Mouse (Mus musculus): ENCODE measurements around the gene Pnmal2. TPM values are rescaled to one million over a fixed set of nuclear protein-coding genes. Genes with fewer than 3 reads are reported as not detected.
A peak's percentile ranks its signal among the peaks of the same experiment; 100 is the strongest.

Gene Pnmal2
- 10 to 100 TPM; 48.6 to 49.6 TPM for total RNA-seq (2021)
- long read RNA-seq, experiment 1, full-length matches to known transcripts, result 71 of 73 reads
- long read RNA-seq, experiment 1, partial matches to known transcripts, result 0 of 73 reads
- long read RNA-seq, experiment 1, other reads (novel, unspliced or antisense), result 2 of 73 reads
- long read RNA-seq, experiment 2, full-length matches to known transcripts, result 100 of 102 reads
- long read RNA-seq, experiment 2, partial matches to known transcripts, result 0 of 102 reads
- long read RNA-seq, experiment 2, other reads (novel, unspliced or antisense), result 2 of 102 reads

DNA sequence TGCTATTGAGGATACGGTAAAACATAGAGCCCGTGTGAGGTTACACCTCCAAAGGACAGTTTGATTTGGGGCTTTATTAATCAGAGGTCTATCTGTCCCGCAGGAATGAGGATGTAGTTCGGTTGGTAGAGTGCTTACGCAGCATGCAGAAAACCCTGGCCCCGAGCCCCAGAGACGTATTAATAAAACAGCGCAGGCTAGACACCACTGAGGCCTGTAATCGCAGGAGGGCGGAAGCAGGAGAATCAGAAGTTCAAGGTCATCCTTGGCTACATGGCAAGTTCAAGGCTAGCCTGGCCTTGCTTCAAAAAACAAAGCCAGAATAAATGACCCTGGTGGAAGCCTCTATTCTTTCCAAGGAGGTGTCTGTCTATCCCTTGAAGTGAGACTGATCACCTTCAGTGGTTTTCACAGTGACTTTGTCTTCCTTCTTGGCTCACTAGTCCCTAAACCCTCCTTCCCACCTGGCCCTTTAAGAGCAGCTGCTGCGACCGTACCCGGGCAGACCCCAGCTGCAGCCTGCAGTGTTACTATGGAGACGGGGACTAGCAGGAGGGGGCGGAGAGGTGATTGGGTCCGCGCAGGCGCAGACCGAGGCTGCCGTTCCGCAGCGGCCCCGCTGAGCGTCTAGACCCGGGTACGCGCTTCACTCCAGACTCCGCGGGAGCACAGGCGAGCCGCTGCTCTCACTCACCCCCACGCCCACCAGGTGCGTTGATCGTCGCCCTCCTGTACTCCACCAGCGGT, at the start of gene Pnmal2:
Gene Pnmal2 (plus strand): TSS at position 622 of the 747 bp plus-strand sequence.
- peak; percentile 78 to 85 for DNase-seq (ENCODE audit: low spot score in 2 of 2)

DNA sequence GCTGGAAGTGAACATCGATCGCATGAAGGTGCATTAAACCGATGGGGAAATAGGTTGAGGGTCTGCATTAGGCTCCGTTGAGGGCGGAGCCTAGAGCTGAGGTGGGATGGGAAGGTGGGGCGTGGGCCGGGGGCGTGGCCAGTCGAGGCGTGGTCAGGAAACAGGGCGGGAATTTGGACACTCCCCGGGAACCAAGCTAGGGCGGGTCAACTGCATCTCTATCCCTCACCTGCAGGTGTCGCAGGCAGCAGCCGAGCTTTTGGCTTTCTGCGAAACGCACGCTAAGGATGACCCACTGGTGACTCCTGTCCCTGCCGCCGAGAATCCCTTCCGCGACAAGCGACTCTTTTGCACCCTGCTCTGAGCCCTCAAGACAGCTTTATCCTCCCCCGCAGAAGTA, 49.5 kb upstream of the Pnmal2 start:
- peak; percentile 57 to 83 for DNase-seq (ENCODE audit: low spot score in 2 of 2)

DNA sequence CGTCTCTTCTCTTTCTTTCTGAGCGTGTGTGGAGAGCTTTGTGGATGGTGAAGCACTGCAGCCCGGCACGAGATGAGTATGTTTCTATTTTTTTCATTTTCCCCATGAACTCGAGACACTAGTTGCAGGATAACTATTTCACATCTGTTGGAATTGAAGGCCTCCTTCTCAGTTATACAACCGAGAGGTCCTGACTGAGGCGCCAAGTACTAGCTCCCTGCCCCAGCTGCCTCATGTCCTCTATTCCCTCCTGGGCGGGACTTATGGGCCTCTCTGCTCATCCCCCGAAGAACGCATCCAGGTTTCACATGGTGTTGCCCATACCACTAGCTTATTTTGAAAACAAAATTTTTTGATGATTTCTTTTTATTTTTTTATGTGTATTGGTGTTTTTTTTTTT, 49.0 kb upstream of the Pnmal2 start:
- no peak for DNase-seq (ENCODE audit: low spot score in 2 of 2)

DNA sequence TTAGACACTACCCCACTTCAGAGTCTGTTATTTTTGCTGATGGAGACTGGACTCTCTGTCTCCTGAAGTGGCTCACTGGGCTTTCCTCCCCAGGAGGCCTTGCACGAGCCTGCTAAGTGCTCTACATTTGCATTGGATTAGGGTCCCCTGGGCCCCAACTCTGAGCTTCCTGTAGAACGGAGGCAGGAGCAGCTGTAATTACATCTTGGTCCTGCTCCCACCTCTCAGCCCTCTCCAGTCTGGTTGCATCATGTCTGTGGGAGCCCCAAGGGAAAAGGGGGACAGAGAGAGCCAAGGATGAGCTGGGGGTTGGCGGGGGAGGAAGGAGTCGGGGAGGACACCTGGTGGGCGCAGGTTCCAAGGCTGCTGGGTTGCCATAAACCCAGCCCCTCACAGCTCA, 44.0 kb upstream of the Pnmal2 start:
- no peak for DNase-seq (ENCODE audit: low spot score in 2 of 2)

DNA sequence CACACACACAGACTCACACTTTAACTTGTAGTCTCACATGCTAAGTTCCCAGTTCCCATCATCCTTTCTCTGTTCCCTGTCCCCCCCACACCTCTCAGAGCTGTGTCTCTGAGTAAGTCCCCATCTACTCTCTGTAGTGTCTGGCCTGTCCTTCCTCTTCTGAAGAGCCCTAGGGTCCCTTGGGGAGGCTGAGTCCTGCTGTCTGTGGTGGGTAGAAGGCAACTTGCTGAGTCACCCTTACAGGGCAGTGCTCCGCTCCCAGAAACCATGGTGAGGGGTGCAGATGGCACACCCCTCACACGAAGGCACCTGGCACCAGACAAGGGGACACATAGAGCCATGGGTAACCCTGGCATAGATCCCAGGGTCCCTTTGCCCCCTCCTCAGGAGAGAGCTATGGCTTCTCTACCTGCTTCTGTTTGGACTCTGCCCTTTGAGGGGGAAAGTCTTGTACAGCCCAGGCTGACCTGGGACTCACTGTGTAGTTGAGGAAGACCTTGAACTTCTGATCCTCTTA, 41.0 kb upstream of the Pnmal2 start:
- no peak for DNase-seq (ENCODE audit: low spot score in 2 of 2)

DNA sequence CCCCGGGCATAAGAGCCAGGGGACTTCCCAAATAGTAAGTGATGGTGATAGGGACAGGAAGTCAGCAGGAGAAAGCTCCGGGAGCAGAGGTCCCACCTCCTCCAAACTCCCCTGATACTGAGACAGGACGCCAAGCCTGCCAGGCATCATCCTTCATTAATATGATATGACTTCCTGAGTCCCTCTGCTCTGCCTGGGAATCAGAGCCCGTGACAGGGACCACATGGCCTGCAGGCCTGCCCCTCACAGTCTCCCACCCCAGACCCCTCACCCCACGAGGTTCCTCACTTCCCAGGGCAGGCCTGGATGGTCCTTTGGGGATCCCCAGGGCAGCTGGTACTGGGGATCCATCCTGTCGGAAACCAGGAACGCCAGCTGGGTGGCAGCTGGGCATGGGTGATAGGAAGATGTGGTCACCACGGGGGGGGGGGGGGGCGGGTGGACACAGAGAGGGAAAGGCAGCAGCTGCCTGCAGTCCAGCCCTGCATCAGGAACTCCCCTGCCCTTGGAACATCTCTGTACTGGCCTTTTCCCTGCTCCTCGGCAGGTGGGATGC, 40.3 kb upstream of the Pnmal2 start:
- no peak for DNase-seq (ENCODE audit: low spot score in 2 of 2)

DNA sequence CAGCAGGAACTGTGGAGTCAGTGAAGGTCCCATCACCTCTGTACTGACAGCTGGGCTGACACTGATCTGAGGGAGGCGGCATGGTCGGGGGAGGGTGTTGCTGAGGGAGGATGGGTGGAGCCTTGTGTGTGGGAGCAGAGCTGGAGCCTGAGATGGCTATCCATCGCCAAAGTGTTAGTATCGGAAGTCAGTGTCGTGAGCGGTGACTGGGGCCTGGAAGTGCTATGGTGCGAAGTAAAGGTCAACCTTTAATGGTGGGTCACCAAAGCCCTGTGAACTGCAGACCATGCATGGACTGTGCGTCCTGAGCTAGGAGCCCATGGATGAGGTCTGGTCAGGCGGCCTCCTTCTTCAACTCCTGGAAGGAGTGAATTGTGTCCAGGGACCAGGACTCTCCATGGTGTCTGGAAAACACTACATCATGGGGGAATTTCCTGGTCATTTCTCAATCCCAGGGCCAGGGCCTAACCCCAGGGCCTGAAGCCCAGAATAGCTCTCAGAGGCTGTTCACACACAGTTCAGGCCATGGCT, 38.9 kb upstream of the Pnmal2 start:
- DNase-seq (ENCODE audit: low spot score in 2 of 2), result peak in 1 of 2 experiments; percentile 40

DNA sequence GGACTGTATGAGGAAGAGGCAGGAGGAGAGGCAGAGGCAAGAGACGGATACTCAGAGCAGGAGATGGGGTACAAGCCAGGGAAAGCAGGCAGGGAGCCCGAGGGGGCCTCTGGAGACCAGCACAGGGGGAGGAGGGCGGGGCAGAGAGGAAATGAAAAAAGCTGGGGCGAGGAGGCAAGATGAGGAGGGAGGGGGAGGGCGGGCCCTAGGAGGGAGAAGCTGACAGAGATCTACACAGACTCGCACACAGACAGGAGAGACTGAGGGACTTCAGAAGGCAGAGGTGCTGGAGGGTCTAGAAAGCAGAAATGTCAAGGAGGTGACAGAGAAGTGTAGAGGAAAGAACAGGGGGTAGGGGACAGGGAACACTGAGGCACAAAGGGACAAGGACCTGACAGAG, 38.2 kb upstream of the Pnmal2 start, which contains the start of gene Ptgir:
Gene Ptgir (plus strand): TSS at position 210 of the 400 bp plus-strand sequence.
- DNase-seq (ENCODE audit: low spot score in 2 of 2), result peak in 1 of 2 experiments; percentile 73

DNA sequence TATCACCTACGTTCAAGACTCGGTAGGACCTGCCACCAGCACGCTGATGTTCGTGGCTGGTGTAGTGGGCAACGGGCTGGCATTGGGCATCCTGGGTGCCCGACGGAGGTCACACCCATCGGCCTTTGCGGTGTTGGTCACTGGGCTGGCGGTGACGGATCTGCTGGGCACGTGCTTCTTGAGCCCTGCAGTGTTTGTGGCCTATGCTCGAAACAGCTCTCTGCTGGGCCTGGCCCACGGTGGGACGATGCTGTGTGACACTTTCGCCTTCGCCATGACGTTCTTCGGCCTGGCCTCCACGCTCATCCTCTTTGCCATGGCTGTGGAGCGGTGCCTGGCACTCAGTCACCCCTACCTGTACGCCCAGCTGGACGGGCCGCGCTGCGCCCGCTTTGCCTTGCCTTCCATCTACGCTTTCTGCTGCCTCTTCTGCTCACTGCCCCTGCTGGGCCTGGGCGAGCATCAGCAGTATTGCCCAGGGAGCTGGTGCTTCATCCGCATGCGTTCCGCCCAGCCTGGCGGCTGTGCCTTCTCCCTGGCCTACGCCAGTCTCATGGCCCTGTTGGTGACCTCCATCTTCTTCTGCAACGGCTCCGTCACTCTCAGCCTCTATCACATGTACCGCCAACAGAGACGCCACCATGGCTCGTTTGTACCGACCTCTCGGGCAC, 37.5 kb upstream of the Pnmal2 start:
- DNase-seq (ENCODE audit: low spot score in 2 of 2), result no peak

DNA sequence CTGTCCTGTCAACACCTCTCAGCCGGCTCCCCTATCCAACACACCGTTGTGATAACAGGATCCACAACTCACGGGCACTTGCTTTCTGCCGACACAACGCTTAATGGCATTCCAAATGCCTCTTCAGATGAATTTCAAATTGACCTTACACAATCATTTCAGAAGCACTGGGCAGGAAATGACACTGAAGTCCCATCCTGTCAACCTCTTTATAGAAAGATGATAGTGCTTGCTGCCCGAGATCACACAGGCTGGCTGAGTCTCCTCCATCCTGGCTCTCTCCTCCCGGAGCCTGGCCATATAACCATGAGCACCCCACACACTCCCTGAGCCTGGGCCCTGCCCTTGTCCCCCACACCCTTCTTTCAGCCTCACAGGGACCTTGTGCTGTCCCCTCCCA, 36.6 kb upstream of the Pnmal2 start:
- DNase-seq (ENCODE audit: low spot score in 2 of 2), result no peak

DNA sequence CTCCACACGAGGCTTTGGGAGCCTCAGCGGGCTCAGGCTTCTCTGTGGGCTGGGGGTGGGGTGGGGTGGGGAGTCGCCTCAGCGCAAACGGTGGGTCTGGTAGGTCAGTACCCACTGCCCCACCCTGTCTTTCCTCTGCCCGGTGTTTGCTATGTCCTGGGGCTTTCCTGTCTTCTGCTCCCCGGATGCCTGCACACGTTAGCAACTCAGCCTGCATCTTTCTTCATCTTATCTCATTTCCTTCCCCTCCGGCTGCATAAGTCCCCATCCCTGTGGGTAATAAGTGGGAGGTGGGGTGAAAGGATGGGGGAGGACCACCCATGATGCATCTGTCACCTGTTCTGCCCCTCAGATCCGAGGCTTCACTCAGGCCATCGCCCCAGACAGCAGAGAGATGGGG, 36.1 kb upstream of the Pnmal2 start:
- no peak for DNase-seq (ENCODE audit: low spot score in 2 of 2)

DNA sequence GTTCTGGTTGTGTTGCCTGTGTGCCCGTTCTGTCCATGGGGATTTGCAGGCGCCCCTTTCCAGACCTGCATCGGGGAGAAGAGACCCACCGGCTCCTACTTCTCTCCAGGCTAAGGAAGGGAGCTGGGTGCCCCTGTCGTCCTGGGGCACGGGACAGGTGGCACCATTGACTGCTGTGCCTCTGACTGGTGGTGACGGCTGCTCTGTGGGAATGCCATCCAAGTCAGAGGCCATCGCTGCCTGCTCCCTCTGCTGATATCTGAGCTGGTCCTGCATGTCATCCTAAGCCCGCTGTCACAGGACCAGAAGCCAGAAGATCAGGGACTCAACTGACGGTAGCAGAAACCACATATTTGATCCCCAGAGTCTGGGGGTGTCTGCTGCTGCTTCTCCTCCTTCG, 35.6 kb upstream of the Pnmal2 start:
- no peak for DNase-seq (ENCODE audit: low spot score in 2 of 2)

DNA sequence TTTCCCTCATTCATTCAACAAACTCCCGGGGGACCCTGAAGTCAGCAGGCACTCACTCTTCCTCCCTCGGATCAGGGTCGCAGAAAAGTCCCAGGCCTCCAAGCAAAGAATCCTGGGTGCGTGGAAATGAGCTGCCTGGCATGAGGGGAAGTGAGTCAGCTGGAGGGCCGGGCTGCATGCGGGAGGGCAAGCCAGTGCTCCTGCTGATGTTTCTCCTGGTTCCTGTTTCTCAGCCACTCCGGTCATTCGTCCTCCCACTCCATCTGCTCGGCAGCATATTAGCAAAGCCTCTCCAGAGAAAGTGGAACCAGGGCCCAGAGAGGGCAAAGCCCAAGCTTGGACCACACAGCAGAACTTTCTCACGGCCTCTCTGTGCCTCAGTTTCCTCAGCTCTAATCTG, 34.6 kb upstream of the Pnmal2 start:
- DNase-seq (ENCODE audit: low spot score in 2 of 2), result peak in 1 of 2 experiments; percentile 17

DNA sequence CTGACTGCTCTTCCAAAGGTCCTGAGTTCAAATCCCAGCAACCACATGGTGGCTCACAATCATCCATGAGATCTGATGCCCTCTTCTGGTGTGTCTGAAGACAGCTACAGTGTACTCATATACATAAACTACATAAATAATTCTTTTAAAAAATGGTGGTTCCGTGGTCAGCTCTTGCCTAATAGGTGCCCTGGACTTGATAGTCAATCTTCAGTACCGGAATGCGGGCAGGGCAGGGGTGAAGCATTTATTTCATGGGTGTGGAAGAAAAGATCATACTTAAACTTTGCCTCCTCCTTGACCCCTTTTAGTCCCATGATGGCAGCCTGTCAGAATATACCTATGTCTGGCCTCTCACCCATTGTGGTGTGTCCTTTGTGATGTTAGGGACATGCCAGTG, 32.6 kb upstream of the Pnmal2 start:
- DNase-seq (ENCODE audit: low spot score in 2 of 2), result no peak

DNA sequence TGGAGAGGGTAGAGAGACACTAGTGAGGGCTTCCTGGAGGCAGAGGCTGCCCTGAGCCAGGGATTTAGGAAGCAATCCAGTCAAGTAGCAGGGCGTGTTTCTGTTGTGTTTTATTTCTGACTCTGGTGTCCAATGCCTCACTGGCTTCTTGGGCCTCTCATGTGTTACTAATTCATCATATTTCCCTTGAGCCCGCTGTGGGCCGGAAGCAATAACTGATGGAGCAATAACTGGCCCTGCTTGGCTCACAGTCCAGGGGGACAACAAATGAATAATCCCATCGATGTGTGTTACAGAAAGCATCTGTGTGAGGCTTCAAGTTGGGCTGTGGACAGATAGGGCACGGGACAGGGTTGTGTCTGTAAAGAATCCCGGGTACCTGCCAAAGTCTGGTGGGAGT, 32.1 kb upstream of the Pnmal2 start:
- peak in 1 of 2 experiments; percentile 47 for DNase-seq (ENCODE audit: low spot score in 2 of 2)

DNA sequence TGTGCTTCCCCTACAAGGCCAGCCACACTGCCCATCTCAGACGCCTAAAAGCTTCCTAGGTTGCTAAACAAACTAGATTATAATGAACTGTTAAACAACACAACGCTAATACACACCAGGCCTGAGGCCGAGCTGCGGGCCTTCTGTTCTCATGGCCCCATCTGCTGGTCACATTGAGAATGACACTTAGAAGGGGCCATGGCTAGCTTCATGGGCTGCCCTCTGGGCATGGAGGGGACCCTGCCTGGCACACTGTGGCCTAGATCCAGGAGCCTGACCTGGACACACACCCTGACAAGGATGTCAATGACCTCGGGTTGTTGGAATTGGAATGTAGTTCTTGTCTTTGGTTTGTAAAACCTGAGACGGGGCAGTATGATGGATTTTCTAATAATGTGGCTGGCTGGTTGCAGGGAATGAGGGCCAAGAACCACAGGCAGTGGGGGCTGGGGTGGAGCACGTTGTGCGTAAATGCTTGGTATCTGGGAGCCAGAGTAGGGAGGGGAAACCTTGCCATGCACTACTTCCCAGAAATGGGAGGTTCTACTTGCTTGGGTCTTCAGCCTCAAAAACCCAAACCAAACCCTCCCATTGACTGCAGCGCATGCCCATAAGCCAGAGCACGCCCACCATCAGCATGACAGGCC, 30.6 kb upstream of the Pnmal2 start:
- peak in 1 of 2 experiments; percentile 72 for DNase-seq (ENCODE audit: low spot score in 2 of 2)

DNA sequence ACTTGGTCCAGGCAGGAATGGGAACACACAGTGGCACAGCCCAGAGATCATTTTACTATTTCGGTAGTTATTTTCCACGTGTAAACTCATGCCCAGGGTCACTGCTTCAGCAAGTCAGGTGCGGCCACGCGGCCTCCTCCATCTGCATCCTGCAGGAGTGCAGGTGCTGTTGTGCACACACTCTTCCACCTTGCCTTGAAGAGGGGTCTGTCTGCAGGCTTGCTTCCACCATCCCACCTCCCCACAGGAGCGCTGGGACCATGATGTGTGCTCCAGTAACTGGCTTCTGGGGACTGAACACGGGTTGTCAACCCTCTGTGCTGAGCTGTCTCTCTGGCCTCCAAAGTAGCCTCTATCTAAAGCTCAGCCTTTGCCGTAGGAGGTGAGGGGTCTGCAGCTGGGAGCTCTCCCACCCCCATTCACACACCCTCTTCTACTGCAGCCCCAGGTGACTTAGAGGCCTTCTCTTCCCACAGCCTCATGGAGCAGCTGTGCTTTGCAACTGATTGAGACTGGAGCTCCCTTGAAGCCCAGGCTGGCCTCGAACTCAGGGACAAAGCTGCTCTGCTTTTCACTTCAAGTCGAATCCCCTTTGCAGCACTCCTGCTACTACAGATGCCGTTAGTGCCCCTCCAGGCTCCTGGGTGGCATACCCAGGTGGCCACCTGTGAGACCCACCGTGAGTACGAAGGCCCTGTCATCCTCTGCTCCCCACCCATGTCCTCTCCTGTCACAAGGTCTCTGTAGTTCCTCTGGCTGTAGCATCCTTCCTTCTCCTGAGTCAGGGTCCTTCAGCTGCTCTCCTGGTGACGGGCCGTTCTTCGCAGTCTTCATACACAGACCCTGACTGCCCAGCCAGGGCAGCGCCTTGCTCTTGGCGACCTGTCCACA, 29.8 kb upstream of the Pnmal2 start:
- no peak for DNase-seq (ENCODE audit: low spot score in 2 of 2)

DNA sequence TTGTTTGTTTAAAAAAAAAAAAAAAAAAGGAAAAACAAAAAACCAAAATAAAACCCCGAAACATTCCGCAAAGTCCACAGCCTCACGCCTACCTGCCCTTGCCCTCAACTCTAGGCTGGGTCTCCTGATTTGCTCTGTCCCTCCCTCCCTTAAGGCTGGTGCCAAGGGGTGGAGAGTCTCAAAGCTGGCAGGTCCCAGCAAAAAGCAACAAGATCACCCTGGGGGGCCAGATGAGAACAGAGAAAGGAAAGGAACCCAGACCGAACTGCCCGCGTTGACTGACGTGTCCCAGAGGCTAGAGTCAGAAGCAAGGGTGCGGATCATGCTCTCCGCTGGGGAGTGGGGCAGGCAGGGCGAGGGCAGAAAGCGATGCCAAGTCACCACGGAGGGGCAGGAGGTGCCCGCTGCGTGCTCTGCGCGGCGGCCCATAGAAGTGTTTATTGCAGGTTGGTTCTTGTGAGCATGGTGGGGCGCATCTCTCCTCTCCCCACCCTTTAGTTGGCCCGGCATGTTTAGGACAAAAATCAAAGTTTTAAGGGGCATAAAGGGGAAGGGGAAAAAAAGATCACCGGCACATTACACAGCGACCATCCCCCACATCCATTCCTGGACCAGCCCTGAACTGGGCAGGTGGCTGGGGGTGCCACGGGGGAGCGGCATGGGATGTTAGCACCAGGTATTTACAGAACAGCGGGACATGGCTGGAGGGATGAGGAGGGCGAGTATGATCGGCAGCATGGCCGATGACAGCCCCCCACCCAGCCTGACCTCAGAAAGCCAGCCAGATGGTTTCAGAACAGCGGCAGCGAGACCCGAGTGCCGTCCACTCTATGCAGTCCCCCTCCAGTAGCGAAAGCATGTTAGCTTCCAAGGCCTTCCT, 28.8 kb upstream of the Pnmal2 start:
- DNase-seq (ENCODE audit: low spot score in 2 of 2), result peak; percentile 16

All from gastrocnemius, postnatal 4 days (tissue).